In the genomic region with DNA sequence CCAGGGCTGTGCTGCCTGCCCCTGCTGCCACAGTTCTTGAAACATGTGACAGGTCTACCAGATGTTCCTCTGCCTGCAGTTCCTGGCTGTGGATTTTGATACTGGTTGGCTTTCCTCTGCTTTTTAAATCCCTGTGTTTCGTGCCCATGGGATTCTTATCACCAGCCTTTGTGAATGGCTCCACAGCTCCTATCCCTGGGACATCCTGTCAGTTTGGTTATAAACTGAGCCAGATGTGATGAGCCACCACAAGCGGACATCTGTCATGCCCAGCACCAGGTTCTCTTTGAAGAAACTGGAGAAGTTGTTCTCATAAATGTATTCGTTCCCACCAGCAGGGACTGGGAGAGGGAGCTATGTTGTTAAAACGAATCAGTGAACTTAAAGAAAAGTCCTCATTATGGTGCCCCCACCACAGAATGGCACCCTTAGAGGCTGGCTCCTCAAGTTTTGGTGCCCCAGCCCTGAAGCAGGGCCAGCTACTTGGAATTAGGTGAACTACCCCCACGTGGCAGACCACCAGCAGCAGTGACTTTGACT, we compare ENCODE assay signal across 13 mouse cellular contexts. TPM values are rescaled to one million over a fixed set of nuclear protein-coding genes. Genes with fewer than 3 reads are reported as not detected.
DNase-seq lines count a peak whose midpoint lies in the region; ATAC-seq and TF ChIP-seq lines count a peak whose summit lies in the region.
"Had no signal": no experiment of that assay in that cellular context is flagged by ENCODE, and none has a peak within 500 bp of the region (broad histone marks: within the 10 kb centered on the region; RNA-seq: fewer than 3 reads in every experiment).

No protein-coding gene starts in this region.

- intact Hi-C loops in heart, postnatal 36 days (cut with DNase I), result no loop called here

- H3K4me3 ChIP-seq in heart, embryonic 16.5 days (ENCODE audit: low read length), result no peak overlapping the region
- no peak overlapping the region for H3K4me3 ChIP-seq in liver, adult 2 months (ENCODE audit: insufficient read depth, low read depth, low read length)
- H3K4me3 ChIP-seq in liver, embryonic 12.5 days, result no peak overlapping the region
- H3K4me3 ChIP-seq: hindbrain, embryonic 12.5 days; midbrain, embryonic 13.5 days had no signal

- peaks cover 64% of the 10 kb centered on the region for H3K36me3 ChIP-seq in heart, embryonic 16.5 days (ENCODE audit: control insufficient read depth, insufficient read depth)
- H3K36me3 ChIP-seq in liver, adult 2 months (ENCODE audit: control insufficient read depth, insufficient read depth, low read length), result peaks cover 53% of the 10 kb centered on the region
- H3K36me3 ChIP-seq in liver, embryonic 12.5 days, result peaks cover 46% of the 10 kb centered on the region

- no peaks in the 10 kb centered on the region for H3K27me3 ChIP-seq in heart, embryonic 16.5 days (ENCODE audit: control insufficient read depth, insufficient read depth, low read length)
- no peaks in the 10 kb centered on the region for H3K27me3 ChIP-seq in liver, adult 2 months (ENCODE audit: control insufficient read depth, insufficient read depth, low read length)
- no peaks in the 10 kb centered on the region for H3K27me3 ChIP-seq in liver, embryonic 12.5 days (replicated peaks)
- H3K27me3 ChIP-seq: hindbrain, embryonic 12.5 days; midbrain, embryonic 13.5 days; Patski had no signal

- DNase-seq in heart, postnatal 36 days, result no peak
- DNase-seq in liver, adult 2 months (ENCODE audit: extremely low read depth, low read depth, low spot score), result no peak
- DNase-seq in 3T3-L1 (ENCODE audit: low read depth, low spot score) (peak; percentile 22), NIH3T3 (ENCODE audit: low read depth) (peak; percentile 13)
- no peak for DNase-seq in right cerebral cortex, postnatal 4 days
- DNase-seq: cerebellum, adult 11-12 months; thymus, postnatal 14 days had no signal

- TF ChIP-seq POLR2A in liver, adult 2 months (IDR thresholded peaks at IDR 0.05; ENCODE audit: extremely low read depth, insufficient read depth, low read length), result no peak

- H3K79me2 ChIP-seq in liver, adult 2 months (ENCODE audit: control insufficient read depth, insufficient read depth, low read length), result 0 out of 2 replicates have a peak, but pooled peaks cover 2% of the 10 kb centered on the region

- WGBS in heart, embryonic 16.5 days, result 59% methylated on average over 5 of the region's 5 CpGs
- 71% methylated on average over 5 of the region's 5 CpGs for WGBS in liver, adult 2 months
- 49% methylated on average over 5 of the region's 5 CpGs for WGBS in liver, embryonic 12.5 days (ENCODE audit: insufficient replicate concordance)

- H3K9ac ChIP-seq in heart, embryonic 16.5 days (ENCODE audit: low read length), result no peak overlapping the region
- no peak overlapping the region for H3K9ac ChIP-seq in liver, adult 2 months (ENCODE audit: low read depth, low read length)
- no peak overlapping the region for H3K9ac ChIP-seq in liver, embryonic 12.5 days
- H3K9ac ChIP-seq: hindbrain, embryonic 12.5 days; midbrain, embryonic 13.5 days had no signal

- H3K9me3 ChIP-seq in heart, embryonic 16.5 days (replicated peaks; ENCODE audit: control insufficient read depth, low read length), result no peaks in the 10 kb centered on the region
- no peaks in the 10 kb centered on the region for H3K9me3 ChIP-seq in liver, embryonic 12.5 days (replicated peaks)
- H3K9me3 ChIP-seq: hindbrain, embryonic 12.5 days; midbrain, embryonic 13.5 days had no signal

- TF ChIP-seq CTCF in liver, adult 2 months (IDR thresholded peaks at IDR 0.05; ENCODE audit: low read depth, low read length), result no peak

- no peak for ATAC-seq in heart, embryonic 16.5 days (replicated peaks; ENCODE audit: extremely low read depth, insufficient read depth, low FRiP score)
- no peak for ATAC-seq in liver, embryonic 12.5 days
- ATAC-seq: intestine, postnatal 0 days; midbrain, embryonic 13.5 days; Patski had no signal

- peak overlapping the region; percentile 17 for H3K27ac ChIP-seq in heart, embryonic 16.5 days (ENCODE audit: low read length)
- peak overlapping the region; percentile 16; the same call in 1 of the 2 replicates for H3K27ac ChIP-seq in liver, adult 2 months (replicated peaks; ENCODE audit: insufficient read depth, low read depth, low read length)
- H3K27ac ChIP-seq in liver, embryonic 12.5 days, result no peak overlapping the region
- H3K27ac ChIP-seq: hindbrain, embryonic 12.5 days had no signal

- H3K4me1 ChIP-seq in heart, embryonic 16.5 days (ENCODE audit: control insufficient read depth, insufficient read depth, low read length), result peaks cover 10% of the 10 kb centered on the region
- H3K4me1 ChIP-seq in liver, adult 2 months (ENCODE audit: control insufficient read depth, insufficient read depth, low read length), result peaks cover 46% of the 10 kb centered on the region
- peaks cover 28% of the 10 kb centered on the region for H3K4me1 ChIP-seq in liver, embryonic 12.5 days

- no peak overlapping the region for H3K4me2 ChIP-seq in heart, embryonic 16.5 days (ENCODE audit: low read depth, low read length)
- H3K4me2 ChIP-seq in liver, embryonic 12.5 days, result no peak overlapping the region
- H3K4me2 ChIP-seq: hindbrain, embryonic 12.5 days; midbrain, embryonic 13.5 days had no signal

RNA-seq across cellular contexts. Expression of a gene that starts 15.9 kb away (rescaled TPM):
- polyA plus RNA-seq in heart, embryonic 16.5 days (2015; fragmentation: Nextera tagmentation; extraction: Ambion mirVana), result 38.6 and 43.4 TPM in 2 replicates
- 10 to 100 TPM; 67.5 to 79.0 TPM for total RNA-seq in heart, postnatal 36 days (2021)
- 19.9 and 21.5 TPM in 2 replicates for total RNA-seq in liver, adult 2 months (2014; rRNA removed)
- polyA plus RNA-seq in liver, adult 2 months (2012; rRNA removed), result 9.2 and 14.0 TPM in 2 replicates
- polyA plus RNA-seq in liver, embryonic 12.5 days (2016; fragmentation: Nextera tagmentation; extraction: Ambion mirVana), result 10.4 and 11.5 TPM in 2 replicates

Comparison
In these comparisons a context has a peak if more than half of its experiments do, and no peak if none do; other contexts are left out.
1. DNase-seq: peak in 3T3-L1 (single experiment) and NIH3T3 (single experiment); none in heart, postnatal 36 days (0 of 2), liver, adult 2 months (single experiment) and right cerebral cortex, postnatal 4 days (single experiment).